8 mouse cellular contexts compared by ENCODE assay signal in the genomic region with DNA sequence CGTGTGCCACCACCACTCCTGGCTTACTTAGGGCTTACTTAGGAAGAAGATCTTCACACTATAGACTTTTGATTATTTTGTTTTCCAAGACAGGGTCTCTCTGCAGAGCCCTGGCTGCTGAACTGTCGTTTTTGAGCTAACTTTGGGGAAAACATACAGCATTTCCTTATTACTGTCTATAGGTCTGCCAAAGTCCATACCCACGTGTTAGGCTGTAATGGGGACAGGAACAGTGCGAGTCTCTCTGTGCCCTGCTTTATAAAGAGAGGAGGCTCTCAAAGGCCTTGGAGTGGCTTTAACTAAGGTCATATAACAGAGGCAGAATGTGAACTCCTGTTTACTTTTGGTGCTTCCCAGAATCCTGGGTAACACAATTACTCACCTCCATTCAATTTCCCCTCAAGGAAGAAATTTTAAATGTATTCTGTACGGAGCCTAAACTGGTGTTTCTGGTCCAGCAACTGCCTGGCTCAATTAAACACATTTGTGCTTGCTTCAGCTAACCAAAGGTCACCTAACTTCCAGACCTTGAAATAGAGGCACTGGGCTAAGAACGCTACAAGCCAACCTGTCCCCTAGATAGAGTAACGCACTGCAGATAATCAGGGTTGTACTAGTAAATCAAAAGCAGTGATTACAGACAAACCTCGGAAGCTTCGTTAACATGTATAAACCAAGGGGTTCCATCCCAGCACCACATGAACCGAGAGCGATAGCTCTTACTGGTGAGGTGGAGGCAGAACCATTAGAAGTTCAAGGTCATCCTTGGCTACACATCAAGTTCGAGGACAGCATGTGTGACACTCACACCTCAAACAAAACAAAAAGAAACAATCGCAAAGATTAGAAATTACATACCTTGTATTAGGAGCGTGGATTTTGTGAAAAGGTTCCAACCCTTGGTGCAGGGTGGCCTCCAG. TPM values are rescaled to one million over a fixed set of nuclear protein-coding genes. Genes with fewer than 3 reads are reported as not detected.
DNase-seq lines count a peak whose midpoint lies in the region; ATAC-seq and TF ChIP-seq lines count a peak whose summit lies in the region.

No protein-coding gene starts in this region.

- 14% methylated on average over 14 of the region's 14 CpGs for WGBS in spleen, adult 2 months
- WGBS in forebrain, embryonic 10.5 days: 18% methylated on average over 14 of the region's 14 CpGs
- 7% methylated on average over 14 of the region's 14 CpGs for WGBS in kidney, embryonic 16.5 days

- peak; percentile 21; the same call in 1 of the 2 replicates for ATAC-seq in kidney, embryonic 16.5 days (ENCODE audit: low FRiP score, low TSS enrichment)

- no peaks in the 10 kb centered on the region for H3K4me1 ChIP-seq in spleen, adult 2 months (ENCODE audit: control insufficient read depth, insufficient read depth, insufficient read length)
- H3K4me1 ChIP-seq in forebrain, embryonic 10.5 days: peaks cover 32% of the 10 kb centered on the region
- H3K4me1 ChIP-seq in kidney, embryonic 16.5 days (ENCODE audit: insufficient read depth, low read length): peaks cover 26% of the 10 kb centered on the region

- no peak for TF ChIP-seq POLR2A in spleen, adult 2 months (IDR thresholded peaks at IDR 0.05; ENCODE audit: low read depth, low read length)

- H3K27ac ChIP-seq in spleen, adult 2 months (ENCODE audit: insufficient read depth, low read length): no peak overlapping the region
- H3K27ac ChIP-seq in forebrain, embryonic 10.5 days: peak overlapping the region; percentile 85
- peak overlapping the region; percentile 63 for H3K27ac ChIP-seq in kidney, embryonic 16.5 days (ENCODE audit: low read length)

- H3K4me2 ChIP-seq in kidney, embryonic 16.5 days (replicated peaks; ENCODE audit: low read depth, low read length): peak overlapping the region; percentile 86

- H3K9ac ChIP-seq in kidney, embryonic 16.5 days (replicated peaks; ENCODE audit: low read length): peak overlapping the region; percentile 54

- H3K27me3 ChIP-seq in spleen, adult 2 months (ENCODE audit: control insufficient read depth, insufficient read depth, low read length): no peaks in the 10 kb centered on the region
- H3K27me3 ChIP-seq in forebrain, embryonic 10.5 days (ENCODE audit: poor library complexity, severe bottlenecking): no peaks in the 10 kb centered on the region
- no peaks in the 10 kb centered on the region for H3K27me3 ChIP-seq in kidney, embryonic 16.5 days (ENCODE audit: insufficient read depth, low read length)

- peak overlapping the region; percentile 59; the same call in 1 of the 2 replicates for H3K4me3 ChIP-seq in spleen, adult 2 months (ENCODE audit: extremely low read depth, insufficient read depth, insufficient read length)
- H3K4me3 ChIP-seq in forebrain, embryonic 10.5 days: peak overlapping the region; percentile 65
- H3K4me3 ChIP-seq in kidney, embryonic 16.5 days (ENCODE audit: low read length): peak overlapping the region; percentile 48

- H3K36me3 ChIP-seq in spleen, adult 2 months (ENCODE audit: control insufficient read depth, insufficient read depth, low read length): no peaks in the 10 kb centered on the region
- H3K36me3 ChIP-seq in forebrain, embryonic 10.5 days (replicated peaks): peaks cover 14% of the 10 kb centered on the region
- no peaks in the 10 kb centered on the region for H3K36me3 ChIP-seq in kidney, embryonic 16.5 days (ENCODE audit: insufficient read depth, low read length)

- no peak for DNase-seq in spleen, adult 2 months (ENCODE audit: low read depth in 1 of 2, low spot score in 2 of 2)
- no peak for DNase-seq in spleen, postnatal 36 days (ENCODE audit: low spot score in 2 of 2)
- DNase-seq in forebrain, embryonic 10.5 days (ENCODE audit: extremely low spot score, low spot score): no peak
- peak; percentile 22 for DNase-seq in neural tube, embryonic 10.5 days (ENCODE audit: extremely low spot score, low spot score)
- no peak for DNase-seq in ovary, postnatal 10 days (ENCODE audit: low spot score)
- DNase-seq in cerebellum, postnatal 10 days: no peak
- no peak for DNase-seq in spleen, postnatal 14 days (ENCODE audit: low spot score in 2 of 2)

- no peaks in the 10 kb centered on the region; the same call in 1 of the 2 replicates for H3K9me3 ChIP-seq in forebrain, embryonic 10.5 days
- no peaks in the 10 kb centered on the region for H3K9me3 ChIP-seq in kidney, embryonic 16.5 days (ENCODE audit: low read length)

- no peak for TF ChIP-seq CTCF in spleen, adult 2 months (IDR thresholded peaks at IDR 0.05; ENCODE audit: extremely low read depth, insufficient read depth, insufficient read length, insufficient replicate concordance)

RNA-seq across cellular contexts. Expression of a gene that starts 1.2 kb away (rescaled TPM):
- 7.8 and 9.6 TPM in 2 replicates for polyA plus RNA-seq in spleen, adult 2 months (2012; rRNA removed)
- polyA plus RNA-seq in forebrain, embryonic 10.5 days (2016; fragmentation: Nextera tagmentation; extraction: Ambion mirVana): 113 TPM in 2 replicates
- polyA plus RNA-seq in kidney, embryonic 16.5 days (2015; fragmentation: Nextera tagmentation; extraction: Ambion mirVana): 79.4 and 84.6 TPM in 2 replicates

RNA-seq across cellular contexts. Expression of a gene that starts 20.1 kb away (rescaled TPM):
- polyA plus RNA-seq in spleen, adult 2 months (2012; rRNA removed): 5.6 and 6.0 TPM in 2 replicates
- 31.1 and 32.2 TPM in 2 replicates for polyA plus RNA-seq in forebrain, embryonic 10.5 days (2016; fragmentation: Nextera tagmentation; extraction: Ambion mirVana)
- polyA plus RNA-seq in kidney, embryonic 16.5 days (2015; fragmentation: Nextera tagmentation; extraction: Ambion mirVana): 41.7 and 42.8 TPM in 2 replicates

RNA-seq across cellular contexts. Expression of a gene that starts 33.0 kb away (rescaled TPM):
- polyA plus RNA-seq in spleen, adult 2 months (2012; rRNA removed): 12.2 and 12.5 TPM in 2 replicates
- polyA plus RNA-seq in forebrain, embryonic 10.5 days (2016; fragmentation: Nextera tagmentation; extraction: Ambion mirVana): 9.2 and 10.0 TPM in 2 replicates
- polyA plus RNA-seq in kidney, embryonic 16.5 days (2015; fragmentation: Nextera tagmentation; extraction: Ambion mirVana): 6.6 and 7.6 TPM in 2 replicates

RNA-seq across cellular contexts. Expression of a gene that starts 33.1 kb away (rescaled TPM):
- 7.3 and 9.5 TPM in 2 replicates for polyA plus RNA-seq in spleen, adult 2 months (2012; rRNA removed)
- polyA plus RNA-seq in forebrain, embryonic 10.5 days (2016; fragmentation: Nextera tagmentation; extraction: Ambion mirVana): 28.3 and 28.9 TPM in 2 replicates
- polyA plus RNA-seq in kidney, embryonic 16.5 days (2015; fragmentation: Nextera tagmentation; extraction: Ambion mirVana): 17.1 and 19.6 TPM in 2 replicates
